Mouse (Mus musculus): ENCODE data around the gene Yaf2.

DNA sequence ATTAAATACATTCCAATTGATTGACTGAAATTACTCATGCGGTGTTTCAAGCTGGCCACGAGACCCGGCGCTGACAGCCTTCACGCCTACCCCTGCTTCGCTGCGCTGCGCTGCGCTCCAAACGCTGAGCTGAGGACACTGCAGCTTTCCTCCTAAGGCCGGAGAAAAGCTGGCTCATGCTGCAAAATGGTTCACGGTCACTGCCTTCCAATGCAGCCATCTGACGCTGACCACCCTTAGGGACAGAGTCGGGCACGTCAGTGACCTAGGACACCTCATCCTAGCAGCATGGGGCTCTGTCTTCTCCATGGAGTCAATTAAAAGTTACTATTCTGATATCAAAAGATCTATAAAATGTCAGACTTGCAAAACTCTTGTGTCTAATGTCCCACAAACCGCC is 70.4 kb downstream of the Yaf2 start:
- no peak for TF ChIP-seq UBTF (IDR thresholded peaks at IDR 0.05; ENCODE audit: borderline replicate concordance, insufficient read depth, low read depth, low read length)
- TF ChIP-seq TAL1 (IDR thresholded peaks at IDR 0.05; ENCODE audit: low read length) = no peak
- TF ChIP-seq BHLHE40 (IDR thresholded peaks at IDR 0.05; ENCODE audit: borderline replicate concordance, low read depth, low read length) = no peak
- TF ChIP-seq ZC3H11A (IDR thresholded peaks at IDR 0.05; ENCODE audit: low read depth, low read length) = no peak
- TF ChIP-seq POLR2A (IDR thresholded peaks at IDR 0.05; ENCODE audit: control insufficient read depth in 1 of 2, insufficient read depth in 1 of 2, low read depth in 1 of 2, low read length in 2 of 2, poor library complexity in 1 of 2) = no peak
- no peak for TF ChIP-seq CTCF (IDR thresholded peaks at IDR 0.05 in 2 of 3, conservative IDR thresholded peaks at IDR 0.05 in 1 of 3; ENCODE audit: control insufficient read depth in 1 of 3, insufficient read depth in 1 of 3, low read depth in 2 of 3, low read length in 3 of 3, poor library complexity in 1 of 3, severe bottlenecking in 1 of 3)
- TF ChIP-seq CHD1 (IDR thresholded peaks at IDR 0.05; ENCODE audit: low read depth, low read length) = no peak
- TF ChIP-seq RCOR1 (IDR thresholded peaks at IDR 0.05; ENCODE audit: low read depth, low read length) = no peak
- TF ChIP-seq HCFC1 (IDR thresholded peaks at IDR 0.05; ENCODE audit: low read depth, low read length) = no peak
- TF ChIP-seq GABPA (IDR thresholded peaks at IDR 0.05; ENCODE audit: low read depth, low read length) = no peak

Data from MEL (cell line).